Mouse (Mus musculus) kidney, adult 2 months (tissue): ENCODE measurements at regions not wholly inside any gene's neighbourhood (a gene's known extent, or its start where the extent isn't known, plus 50 kb on each side); places are given as distances from the start of the nearest gene placed in this dataset.

Experiments used
- CTCF ChIP-seq: fragments of 200-500 bp; conservative IDR thresholded peaks from 2 replicates; pipeline ENCODE4 v1.5.1; 2011; ENCODE audit warnings: low read depth, mild to moderate bottlenecking, control low read depth, low read length, moderate library complexity, mixed read lengths; ENCODE audit not compliant: insufficient read depth, insufficient read length
- POLR2A ChIP-seq: fragments of 200-500 bp; IDR thresholded peaks from one replicate; pipeline ENCODE4 v1.6.1; 2011; ENCODE audit warnings: low read depth, low read length, control low read depth

DNA sequence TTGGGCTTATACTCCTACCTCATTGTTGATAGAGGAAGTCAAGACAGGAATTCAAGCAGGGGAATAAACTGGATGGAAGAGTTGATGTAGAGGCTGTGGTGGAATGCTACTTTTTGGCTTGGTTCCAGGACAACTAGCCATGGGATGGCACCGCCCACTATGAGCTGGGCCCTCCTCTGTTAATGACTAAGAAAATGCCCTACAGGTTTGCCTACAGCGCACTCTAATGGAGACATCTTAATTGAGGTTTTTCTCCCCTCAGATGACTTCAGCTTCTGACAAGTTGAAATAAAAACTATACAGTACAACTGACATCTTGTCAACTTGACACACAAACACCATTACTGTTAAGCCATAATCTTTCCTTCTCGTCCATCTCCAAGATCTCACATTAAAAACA lies 115.2 kb upstream of the Aoah start:
- TF ChIP-seq CTCF (no peak), POLR2A (no peak)
